Mouse (Mus musculus): ENCODE measurements around the gene Celf2. TPM values are rescaled to one million over a fixed set of nuclear protein-coding genes. Genes with fewer than 3 reads are reported as not detected.

Gene Celf2
- polyA plus RNA-seq, 1 experiment: 17.4 TPM

GRCm38 (mm10) chr2:6526311-6526710 is 983.1 kb downstream of the Celf2 start:
- no peaks in the 10 kb centered on the region for H3K4me1 ChIP-seq (ENCODE audit: control insufficient read depth, insufficient read depth, low read length)
- no peaks in the 10 kb centered on the region for H3K36me3 ChIP-seq (ENCODE audit: control insufficient read depth, insufficient read depth, low read length)
- TF ChIP-seq POLR2A (IDR thresholded peaks at IDR 0.05; ENCODE audit: control insufficient read depth, low read depth, low read length) (no peak), CTCF (IDR thresholded peaks at IDR 0.05; ENCODE audit: control insufficient read depth, insufficient read depth, insufficient replicate concordance, low read depth, low read length) (no peak)

GRCm38 (mm10) chr2:6523924-6524300 is 985.5 kb downstream of the Celf2 start:
- no peaks in the 10 kb centered on the region for H3K36me3 ChIP-seq (ENCODE audit: control insufficient read depth, insufficient read depth, low read length)
- peak overlapping the region; percentile 57; the same call in 1 of the 2 replicates for H3K4me3 ChIP-seq (ENCODE audit: control insufficient read depth, low read depth, low read length)
- H3K27me3 ChIP-seq (ENCODE audit: control insufficient read depth, insufficient read depth, low read length): no peaks in the 10 kb centered on the region
- H3K27ac ChIP-seq (ENCODE audit: control insufficient read depth, insufficient read depth, low read depth, low read length): no peak overlapping the region
- TF ChIP-seq CTCF (IDR thresholded peaks at IDR 0.05; ENCODE audit: control insufficient read depth, insufficient read depth, insufficient replicate concordance, low read depth, low read length) (no peak), POLR2A (IDR thresholded peaks at IDR 0.05; ENCODE audit: control insufficient read depth, low read depth, low read length) (no peak)
- no peaks in the 10 kb centered on the region for H3K4me1 ChIP-seq (ENCODE audit: control insufficient read depth, insufficient read depth, low read length)

More at GRCm38 (mm10) chr2:6526311-6526710, 983.1 kb downstream of the Celf2 start:
- Histone ChIP-seq H3K27me3 (ENCODE audit: control insufficient read depth, insufficient read depth, low read length) (no peaks in the 10 kb centered on the region), H3K27ac (ENCODE audit: control insufficient read depth, insufficient read depth, low read depth, low read length) (no peak overlapping the region), H3K4me3 (ENCODE audit: control insufficient read depth, low read depth, low read length) (no peak overlapping the region)

- Histone ChIP-seq H3K27ac (ENCODE audit: control insufficient read depth, insufficient read depth, low read depth, low read length) (no peak overlapping the region), H3K36me3 (ENCODE audit: control insufficient read depth, insufficient read depth, low read length) (no peaks in the 10 kb centered on the region), H3K4me1 (ENCODE audit: control insufficient read depth, insufficient read depth, low read length) (no peaks in the 10 kb centered on the region), H3K4me3 (ENCODE audit: control insufficient read depth, low read depth, low read length) (no peak overlapping the region), H3K27me3 (ENCODE audit: control insufficient read depth, insufficient read depth, low read length) (no peaks in the 10 kb centered on the region)
- TF ChIP-seq POLR2A (IDR thresholded peaks at IDR 0.05; ENCODE audit: control insufficient read depth, low read depth, low read length) (no peak), CTCF (IDR thresholded peaks at IDR 0.05; ENCODE audit: control insufficient read depth, insufficient read depth, insufficient replicate concordance, low read depth, low read length) (no peak)
Observed at GRCm38 (mm10) chr2:6523261-6523923, 986.0 kb downstream of the Celf2 start.

GRCm38 (mm10) chr2:6522411-6522810 is 987.0 kb downstream of the Celf2 start:
- H3K36me3 ChIP-seq (ENCODE audit: control insufficient read depth, insufficient read depth, low read length): no peaks in the 10 kb centered on the region
- TF ChIP-seq CTCF (IDR thresholded peaks at IDR 0.05; ENCODE audit: control insufficient read depth, insufficient read depth, insufficient replicate concordance, low read depth, low read length): no peak
- no peak for TF ChIP-seq POLR2A (IDR thresholded peaks at IDR 0.05; ENCODE audit: control insufficient read depth, low read depth, low read length)
- H3K27ac ChIP-seq (ENCODE audit: control insufficient read depth, insufficient read depth, low read depth, low read length): no peak overlapping the region
- no peaks in the 10 kb centered on the region for H3K27me3 ChIP-seq (ENCODE audit: control insufficient read depth, insufficient read depth, low read length)
- H3K4me1 ChIP-seq (ENCODE audit: control insufficient read depth, insufficient read depth, low read length): no peaks in the 10 kb centered on the region
- no peak overlapping the region for H3K4me3 ChIP-seq (ENCODE audit: control insufficient read depth, low read depth, low read length)

GRCm38 (mm10) chr2:6513176-6513575 is 996.2 kb downstream of the Celf2 start:
- no peaks in the 10 kb centered on the region for H3K27me3 ChIP-seq (ENCODE audit: control insufficient read depth, insufficient read depth, low read length)

GRCm38 (mm10) chr2:6507071-6507470 is 1002.3 kb downstream of the Celf2 start:
- no peaks in the 10 kb centered on the region for H3K27me3 ChIP-seq (ENCODE audit: control insufficient read depth, insufficient read depth, low read length)
- no peak overlapping the region for H3K4me3 ChIP-seq (ENCODE audit: control insufficient read depth, low read depth, low read length)
- no peaks in the 10 kb centered on the region for H3K36me3 ChIP-seq (ENCODE audit: control insufficient read depth, insufficient read depth, low read length)
- TF ChIP-seq POLR2A (IDR thresholded peaks at IDR 0.05; ENCODE audit: control insufficient read depth, low read depth, low read length) (no peak), CTCF (IDR thresholded peaks at IDR 0.05; ENCODE audit: control insufficient read depth, insufficient read depth, insufficient replicate concordance, low read depth, low read length) (no peak)
- H3K27ac ChIP-seq (ENCODE audit: control insufficient read depth, insufficient read depth, low read depth, low read length): no peak overlapping the region
- peaks cover 6% of the 10 kb centered on the region for H3K4me1 ChIP-seq (ENCODE audit: control insufficient read depth, insufficient read depth, low read length)

More at GRCm38 (mm10) chr2:6513176-6513575, 996.2 kb downstream of the Celf2 start:
- Histone ChIP-seq H3K4me3 (ENCODE audit: control insufficient read depth, low read depth, low read length) (no peak overlapping the region), H3K27ac (ENCODE audit: control insufficient read depth, insufficient read depth, low read depth, low read length) (no peak overlapping the region), H3K4me1 (ENCODE audit: control insufficient read depth, insufficient read depth, low read length) (no peaks in the 10 kb centered on the region), H3K36me3 (ENCODE audit: control insufficient read depth, insufficient read depth, low read length) (no peaks in the 10 kb centered on the region)
- no peak for TF ChIP-seq POLR2A (IDR thresholded peaks at IDR 0.05; ENCODE audit: control insufficient read depth, low read depth, low read length)
- TF ChIP-seq CTCF (IDR thresholded peaks at IDR 0.05; ENCODE audit: control insufficient read depth, insufficient read depth, insufficient replicate concordance, low read depth, low read length): no peak

GRCm38 (mm10) chr2:6505979-6506811 is 1003.2 kb downstream of the Celf2 start:
- H3K36me3 ChIP-seq (ENCODE audit: control insufficient read depth, insufficient read depth, low read length): no peaks in the 10 kb centered on the region
- TF ChIP-seq CTCF (IDR thresholded peaks at IDR 0.05; ENCODE audit: control insufficient read depth, insufficient read depth, insufficient replicate concordance, low read depth, low read length) (no peak), POLR2A (IDR thresholded peaks at IDR 0.05; ENCODE audit: control insufficient read depth, low read depth, low read length) (no peak)
- H3K27ac ChIP-seq (ENCODE audit: control insufficient read depth, insufficient read depth, low read depth, low read length): no peak overlapping the region
- H3K27me3 ChIP-seq (ENCODE audit: control insufficient read depth, insufficient read depth, low read length): no peaks in the 10 kb centered on the region
- H3K4me3 ChIP-seq (ENCODE audit: control insufficient read depth, low read depth, low read length): no peak overlapping the region
- H3K4me1 ChIP-seq (ENCODE audit: control insufficient read depth, insufficient read depth, low read length): peaks cover 6% of the 10 kb centered on the region
